Mouse (Mus musculus): ENCODE measurements around the gene Myoz1.

The Myoz1 gene

GRCm38 (mm10) chr14:20668154-20668810, 11.9 kb upstream of the Myoz1 start, which contains the start of gene Synpo2l:
TSS of gene Synpo2l (minus strand) at chr14:20668354.
- no peak for DNase-seq

DNA sequence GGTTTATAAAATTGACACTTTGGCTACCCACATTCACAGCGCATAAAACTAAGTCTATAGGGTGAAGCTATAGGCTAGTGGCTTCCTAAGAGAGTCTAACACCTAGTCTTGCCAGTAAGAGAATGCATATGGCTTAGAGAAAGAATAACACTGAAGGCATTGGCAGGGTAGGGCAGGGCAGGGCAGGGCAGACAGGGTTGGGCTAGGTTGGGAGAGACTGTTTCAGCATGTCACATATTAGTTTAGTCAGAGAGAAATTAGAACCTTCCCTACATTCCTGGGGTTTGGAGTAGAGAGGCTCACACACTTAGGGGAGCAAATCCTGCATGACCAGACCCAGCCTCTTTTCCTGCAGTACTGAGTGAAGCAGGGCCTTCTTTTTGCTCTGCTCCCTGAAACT, 11.1 kb upstream of the Myoz1 start:
- DNase-seq = no peak

DNA sequence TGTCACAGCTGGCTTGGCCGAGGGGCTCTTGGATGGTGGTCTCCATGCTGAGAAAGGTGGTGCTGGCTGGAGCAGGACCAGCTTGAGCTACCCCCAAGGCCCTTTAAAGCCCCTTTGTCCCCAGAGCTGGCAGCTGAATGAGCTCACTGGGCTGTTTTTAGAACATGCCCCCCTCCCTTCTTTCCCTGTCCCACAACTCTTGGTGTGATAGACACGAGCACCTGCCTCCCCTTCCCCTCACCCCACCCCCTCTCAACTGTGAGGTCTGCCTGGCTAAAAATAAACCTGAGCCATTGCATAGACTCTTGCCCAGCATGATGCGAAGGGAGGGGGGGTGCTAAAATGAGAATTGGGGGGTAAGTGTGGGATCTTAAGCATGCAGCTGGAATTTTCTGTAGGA, 8.1 kb upstream of the Myoz1 start:
- DNase-seq = no peak

GRCm38 (mm10) chr14:20663601-20664000, 7.3 kb upstream of the Myoz1 start:
- DNase-seq = no peak

- no peak for DNase-seq
These were observed 6.4 kb upstream of the Myoz1 start for GRCm38 (mm10) chr14:20662740-20663139.

DNA sequence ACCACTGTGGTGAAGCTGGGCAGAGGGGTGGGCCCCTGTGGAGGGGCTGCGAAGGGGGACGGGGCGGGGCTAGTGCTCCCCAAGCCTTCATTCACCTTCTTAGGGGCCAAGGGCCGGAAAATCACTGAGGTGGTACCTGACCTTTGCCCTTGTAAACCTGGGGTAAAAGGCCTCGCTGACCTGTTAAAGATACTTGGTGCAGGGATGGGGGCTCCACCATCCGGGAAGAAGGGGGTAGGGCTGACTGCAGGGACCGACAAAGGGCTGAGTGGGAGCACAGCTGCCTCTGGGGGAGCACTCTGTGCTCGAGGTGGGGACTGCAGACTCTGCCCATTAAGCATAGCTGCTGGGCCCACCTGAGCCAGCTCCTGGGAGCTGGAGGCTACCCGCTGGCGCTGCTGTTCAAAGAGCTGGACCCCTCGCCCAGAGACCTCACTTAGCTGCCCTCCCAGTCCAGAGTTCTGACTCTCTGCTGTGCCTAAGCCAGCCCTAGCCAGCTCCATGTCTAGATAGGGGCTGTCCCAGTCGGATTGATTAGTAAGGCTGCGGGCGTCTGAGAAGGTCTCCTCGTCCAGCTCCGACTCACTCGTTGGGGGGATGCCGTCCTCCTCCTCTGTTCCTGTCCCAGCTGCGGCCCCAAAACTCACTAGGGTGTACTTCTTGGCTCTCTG, 5.5 kb upstream of the Myoz1 start:
- no peak for DNase-seq

- peak; percentile 98 for DNase-seq
These were observed 4.7 kb upstream of the Myoz1 start for GRCm38 (mm10) chr14:20660827-20661660.

DNA sequence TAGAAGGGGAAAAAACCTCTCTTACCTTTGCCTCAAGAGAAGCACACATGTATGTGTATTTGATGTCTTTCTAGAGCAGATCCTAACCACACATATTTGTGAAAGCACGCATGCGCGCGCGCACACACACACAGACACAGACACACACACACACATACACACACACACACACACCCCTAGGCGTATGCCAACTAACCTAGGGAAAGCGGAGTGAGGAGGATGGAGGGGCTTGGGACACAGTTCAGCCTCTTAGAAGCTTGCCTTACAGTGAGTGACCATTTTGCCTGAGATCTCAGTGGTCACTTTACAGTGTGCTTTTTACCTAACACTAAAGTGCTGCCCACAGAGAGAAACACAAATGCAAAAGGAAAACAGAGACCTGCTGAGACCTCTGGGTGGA, 3.3 kb upstream of the Myoz1 start:
- DNase-seq = no peak

DNA sequence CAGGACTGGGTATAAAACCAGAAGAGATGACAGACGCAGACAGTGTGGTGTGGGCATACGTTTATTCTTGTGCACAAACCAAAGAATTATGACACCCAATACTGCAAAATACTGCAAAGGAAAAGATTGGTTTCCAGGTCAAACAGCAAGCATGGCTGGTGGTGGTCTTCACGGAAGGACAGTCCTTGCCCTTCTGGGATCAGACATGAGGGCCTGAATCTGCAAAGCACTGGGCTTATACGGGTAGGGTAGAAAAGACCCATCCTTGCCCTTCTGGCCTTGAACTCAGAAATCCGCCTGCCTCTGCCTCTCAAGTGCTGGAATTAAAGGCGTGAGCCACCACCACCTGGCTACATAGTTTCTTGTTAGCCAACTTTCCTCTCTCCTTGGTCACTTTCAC, 2.6 kb upstream of the Myoz1 start:
- no peak for DNase-seq

DNA sequence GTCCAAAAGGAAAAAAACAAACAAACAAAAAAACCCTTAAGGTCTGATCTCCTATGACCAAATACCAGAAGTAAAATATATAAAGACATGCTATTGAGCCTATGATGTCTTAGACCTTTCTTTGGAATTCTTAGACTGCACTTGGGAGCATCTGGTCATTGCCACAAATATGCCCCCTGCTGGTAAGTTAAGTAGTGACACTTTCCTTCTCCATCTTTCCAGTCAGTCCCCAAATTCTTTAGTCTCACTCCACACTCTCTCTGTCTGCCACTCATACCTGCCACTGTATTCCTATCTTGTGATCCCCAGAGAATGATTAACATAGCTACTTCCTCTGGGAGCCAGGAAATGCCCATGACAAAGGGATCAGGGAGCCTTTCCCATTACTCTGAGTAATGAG, 2.0 kb upstream of the Myoz1 start:
- peak; percentile 82 for DNase-seq

GRCm38 (mm10) chr14:20655731-20656130, 609 bp downstream of the Myoz1 start:
- DNase-seq = no peak

DNA sequence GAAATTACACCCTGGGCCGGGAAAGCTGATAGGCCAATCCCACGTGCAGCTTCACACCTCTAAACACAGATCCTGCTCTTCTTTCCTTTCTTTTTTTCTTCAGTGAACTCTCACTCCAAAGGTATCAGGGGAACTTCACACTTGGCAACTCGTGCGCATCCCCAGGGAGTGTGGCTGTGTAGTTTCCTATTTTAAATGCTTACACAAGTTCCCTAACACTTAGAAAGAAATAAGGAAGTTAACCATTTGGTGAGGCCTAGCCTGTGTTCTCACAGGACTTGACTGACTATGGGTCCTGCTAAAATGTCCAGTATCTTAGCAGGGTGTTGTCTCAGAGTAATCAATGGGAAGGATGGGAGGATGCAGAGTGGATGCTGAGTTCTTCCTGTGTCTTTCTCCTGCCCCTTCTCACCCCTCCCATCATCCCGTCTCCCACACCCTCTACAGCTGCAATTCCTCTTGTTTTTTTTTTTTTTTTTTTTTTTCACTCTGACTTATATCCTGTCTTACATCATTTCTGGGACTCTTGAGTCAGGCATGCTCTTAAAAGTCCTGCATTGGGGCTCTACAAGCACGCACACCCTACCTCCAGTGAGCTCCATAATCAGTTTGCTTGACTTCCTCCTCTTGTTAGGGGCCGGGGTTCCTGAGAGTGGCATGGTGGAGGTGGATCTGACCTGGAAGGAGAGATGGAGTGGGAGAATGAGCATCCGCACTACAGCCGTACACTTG, 1.5 kb downstream of the Myoz1 start:
- DNase-seq = no peak

- no peak for DNase-seq
These were observed 4.6 kb downstream of the Myoz1 start for GRCm38 (mm10) chr14:20651722-20652256.

DNA sequence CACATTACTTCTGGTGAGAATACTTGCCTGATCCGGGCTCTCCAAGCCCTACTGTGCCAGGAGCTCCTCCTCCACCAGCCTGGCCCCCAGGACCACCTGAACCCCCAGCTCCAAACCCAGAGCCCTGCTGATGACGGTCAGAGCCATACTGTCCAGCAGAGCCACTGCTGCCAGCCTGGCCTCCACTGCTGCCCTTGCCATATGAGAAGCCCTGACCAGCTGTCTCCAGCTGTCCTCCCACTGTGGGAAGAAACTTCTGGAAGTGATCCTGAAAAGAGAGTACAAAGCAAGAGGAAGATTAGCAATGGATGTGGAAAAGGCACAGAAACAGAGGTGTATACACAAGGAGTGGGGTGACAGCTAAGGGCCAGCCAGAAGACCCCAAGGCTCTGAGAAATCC, 5.3 kb downstream of the Myoz1 start:
- DNase-seq = peak; percentile 48

GRCm38 (mm10) chr14:20646381-20646780, 10.0 kb downstream of the Myoz1 start:
- DNase-seq = no peak

DNA sequence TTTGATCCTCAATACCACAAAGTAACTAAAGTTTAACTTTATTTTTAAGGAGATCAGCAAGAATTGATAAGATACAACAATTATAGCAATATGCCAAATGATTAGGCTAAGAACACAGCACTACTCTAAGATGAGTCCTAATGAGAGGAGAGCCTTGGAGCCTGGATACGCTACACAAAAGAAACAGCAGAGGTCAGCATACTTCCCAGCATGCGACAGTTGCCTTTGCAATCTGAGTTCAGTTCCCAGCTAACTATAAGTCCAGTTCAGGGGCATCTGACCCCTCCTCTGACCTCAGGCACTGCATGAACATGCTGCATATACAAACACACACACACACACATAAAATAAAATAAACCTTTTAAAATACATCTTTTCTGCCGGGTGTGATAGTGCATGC, 10.8 kb downstream of the Myoz1 start:
- DNase-seq = no peak

- no peak for DNase-seq
These were observed 14.9 kb downstream of the Myoz1 start for GRCm38 (mm10) chr14:20641438-20641875.

GRCm38 (mm10) chr14:20640644-20641437, 15.5 kb downstream of the Myoz1 start, which contains the start of gene Usp54:
TSS of gene Usp54 (minus strand) at chr14:20641063.
- DNase-seq = peak; percentile 99

DNA sequence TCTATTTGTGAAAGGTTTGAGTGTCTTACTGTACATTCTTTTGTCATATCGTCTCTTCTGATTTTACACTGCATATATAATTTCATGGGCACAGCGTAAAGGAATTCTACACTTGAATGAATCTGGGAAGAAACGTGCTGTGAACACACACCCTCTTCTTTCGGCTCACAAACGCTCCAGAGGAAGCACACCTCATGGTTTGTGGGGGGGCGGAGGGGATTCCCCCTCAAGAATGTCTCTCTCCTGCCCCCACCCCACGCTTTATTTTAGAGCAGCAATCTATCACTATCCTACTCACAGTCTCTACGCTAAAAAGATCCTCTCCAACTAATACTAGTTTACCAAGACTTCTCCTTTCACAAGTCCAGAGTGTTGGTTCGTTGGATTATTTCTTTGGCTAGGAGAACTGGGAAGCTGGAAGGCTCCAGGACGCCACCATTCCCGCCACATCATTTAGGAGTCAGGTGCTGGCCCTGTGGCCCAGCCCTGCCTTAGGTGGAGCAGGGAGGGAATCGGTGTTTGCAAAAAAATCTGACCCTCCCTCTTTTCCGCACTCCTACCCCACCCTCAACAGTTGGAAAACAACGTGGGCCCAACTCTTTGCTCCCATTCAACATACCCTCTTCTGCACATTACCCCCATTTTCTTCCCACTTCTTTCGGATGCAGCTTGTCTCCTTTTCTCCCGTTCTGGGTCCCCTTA, 16.3 kb downstream of the Myoz1 start:
- DNase-seq = peak; percentile 23

- no peak for DNase-seq
These were observed 17.6 kb downstream of the Myoz1 start for GRCm38 (mm10) chr14:20638702-20639101.

All from lung, postnatal 36 days (tissue).